Mouse (Mus musculus) stomach, embryonic 16.5 days (tissue): Measurements from ENCODE around the gene Spice1. TPM values are rescaled to one million over a fixed set of nuclear protein-coding genes. Genes with fewer than 3 reads are reported as not detected.

Experiments used
- ATAC-seq: fragments of 200-750 bp; cut with Nextera tagmentation; 2 replicates; pipeline ENCODE4 v1.8.0; 2017; ENCODE audit warnings: moderate number of reproducible peaks, moderate TSS enrichment; ENCODE audit not compliant: insufficient read depth, low FRiP score
- H3K27ac ChIP-seq: fragments of 300-500 bp; sonication (generic); 2 replicates; pipeline ENCODE4 v1.5.1; 2014; ENCODE audit warnings: low read length
- H3K27me3 ChIP-seq: fragments of 300-500 bp; sonication (generic); 2 replicates; pipeline ENCODE4 v1.6.1; 2014; ENCODE audit warnings: low read length, control low read depth, mixed read lengths; ENCODE audit not compliant: control insufficient read depth, insufficient read depth
- H3K36me3 ChIP-seq: fragments of 300-500 bp; sonication (generic); 2 replicates; pipeline ENCODE4 v1.6.1; 2014; ENCODE audit warnings: low read length; ENCODE audit not compliant: control insufficient read depth, insufficient read depth
- H3K4me1 ChIP-seq: fragments of 300-500 bp; sonication (generic); 2 replicates; pipeline ENCODE4 v1.6.1; 2014; ENCODE audit warnings: low read length, control low read depth, mixed read lengths; ENCODE audit not compliant: control insufficient read depth, insufficient read depth
- H3K4me2 ChIP-seq: fragments of 300-500 bp; sonication (generic); 2 replicates; pipeline ENCODE4 v1.6.1; 2014; ENCODE audit warnings: low read depth, low read length, mixed read lengths
- H3K4me3 ChIP-seq: fragments of 300-500 bp; sonication (generic); replicated peaks from 2 replicates; pipeline ENCODE4 v1.5.1; 2014; ENCODE audit warnings: mild to moderate bottlenecking, low read length
- H3K9ac ChIP-seq: fragments of 300-500 bp; sonication (generic); 2 replicates; pipeline ENCODE4 v1.6.1; 2014; ENCODE audit warnings: low read length
- H3K9me3 ChIP-seq: fragments of 300-500 bp; sonication (generic); replicated peaks from 2 replicates; pipeline ENCODE4 v1.6.1; 2016; ENCODE audit warnings: low read length, control low read depth; ENCODE audit not compliant: control insufficient read depth
- WGBS: fragments of 180-500 bp; shearing (Covaris S2); extraction: QIAGEN DNeasy Blood & Tissue Kit; methylation state at CpG from one replicate; pipeline ENCODE4 v1.1.7; 2014; 5-methylcytosine and 5-hydroxymethylcytosine counted together
- polyA plus RNA-seq: library from polyadenylated mRNA; unstranded; fragments of >200 nt; fragmentation: Nextera tagmentation; extraction: Ambion mirVana; gene quantifications from 2 replicates; pipeline ENCODE4 v1.2.1, GENCODE M21; 2015

The Spice1 gene
- polyA plus RNA-seq, 1 experiment from 2014 or later = 32.5 TPM

GRCm38 (mm10) chr16:44357571-44358268 lies 10.8 kb downstream of the Spice1 start:
- Histone ChIP-seq H3K9me3 (no peaks in the 10 kb centered on the region), H3K4me3 (no peak overlapping the region), H3K27ac (no peak overlapping the region), H3K27me3 (no peaks in the 10 kb centered on the region), H3K9ac (no peak overlapping the region), H3K4me1 (no peaks in the 10 kb centered on the region), H3K4me2 (no peak overlapping the region), H3K36me3 (no peaks in the 10 kb centered on the region)
- 72% methylated on average over 4 of the region's 4 CpGs for WGBS
- peak; percentile 87 for ATAC-seq

GRCm38 (mm10) chr16:44361921-44362890 lies 15.3 kb downstream of the Spice1 start:
- H3K9ac ChIP-seq = no peak overlapping the region
- WGBS = 85% methylated on average over 10 of the region's 10 CpGs
- ATAC-seq = no peak

GRCm38 (mm10) chr16:44365522-44365921 lies 18.6 kb downstream of the Spice1 start:
- Histone ChIP-seq H3K27ac (no peak overlapping the region), H3K27me3 (no peaks in the 10 kb centered on the region), H3K4me1 (no peaks in the 10 kb centered on the region), H3K4me3 (no peak overlapping the region), H3K4me2 (no peak overlapping the region), H3K9ac (no peak overlapping the region), H3K36me3 (no peaks in the 10 kb centered on the region), H3K9me3 (no peaks in the 10 kb centered on the region)
- 79% methylated on average over 7 of the region's 7 CpGs for WGBS
- no peak for ATAC-seq

More at GRCm38 (mm10) chr16:44361921-44362890, 15.3 kb downstream of the Spice1 start:
- Histone ChIP-seq H3K36me3 (no peaks in the 10 kb centered on the region), H3K4me2 (no peak overlapping the region), H3K4me1 (no peaks in the 10 kb centered on the region), H3K4me3 (no peak overlapping the region), H3K9me3 (no peaks in the 10 kb centered on the region), H3K27me3 (no peaks in the 10 kb centered on the region), H3K27ac (no peak overlapping the region)

GRCm38 (mm10) chr16:44375459-44375858 lies 28.5 kb downstream of the Spice1 start:
- 86% methylated on average over 4 of the region's 4 CpGs for WGBS
- H3K36me3 ChIP-seq = no peaks in the 10 kb centered on the region; the same call in 1 of the 2 replicates
- H3K4me2 ChIP-seq = no peak overlapping the region
- no peak overlapping the region for H3K27ac ChIP-seq
- no peaks in the 10 kb centered on the region for H3K4me1 ChIP-seq
- no peaks in the 10 kb centered on the region for H3K27me3 ChIP-seq
- H3K4me3 ChIP-seq = no peak overlapping the region
- no peak overlapping the region for H3K9ac ChIP-seq
- no peak for ATAC-seq
- H3K9me3 ChIP-seq = no peaks in the 10 kb centered on the region

- H3K9ac ChIP-seq = no peak overlapping the region
These were observed 33.1 kb downstream of the Spice1 start for GRCm38 (mm10) chr16:44380006-44380405.

GRCm38 (mm10) chr16:44381578-44381977 lies 34.7 kb downstream of the Spice1 start:
- no peaks in the 10 kb centered on the region for H3K27me3 ChIP-seq
- WGBS = 55% methylated on average over 5 of the region's 5 CpGs
- H3K9me3 ChIP-seq = no peaks in the 10 kb centered on the region
- H3K9ac ChIP-seq = no peak overlapping the region
- no peak overlapping the region for H3K4me2 ChIP-seq
- no peaks in the 10 kb centered on the region for H3K36me3 ChIP-seq
- peak; percentile 40; the same call in 1 of the 2 replicates for ATAC-seq
- no peak overlapping the region for H3K27ac ChIP-seq
- peaks cover 2% of the 10 kb centered on the region; the same call in 1 of the 2 replicates for H3K4me1 ChIP-seq
- H3K4me3 ChIP-seq = no peak overlapping the region

More at GRCm38 (mm10) chr16:44380006-44380405, 33.1 kb downstream of the Spice1 start:
- Histone ChIP-seq H3K4me2 (no peak overlapping the region), H3K27ac (no peak overlapping the region), H3K4me3 (no peak overlapping the region), H3K27me3 (no peaks in the 10 kb centered on the region), H3K9me3 (no peaks in the 10 kb centered on the region), H3K36me3 (no peaks in the 10 kb centered on the region), H3K4me1 (peaks cover 2% of the 10 kb centered on the region; the same call in 1 of the 2 replicates)
- 59% methylated on average over 4 of the region's 4 CpGs for WGBS
- ATAC-seq = no peak

- 52% methylated on average over 2 of the region's 2 CpGs for WGBS
- no peak overlapping the region for H3K9ac ChIP-seq
- no peaks in the 10 kb centered on the region for H3K9me3 ChIP-seq
- no peaks in the 10 kb centered on the region for H3K27me3 ChIP-seq
- H3K4me1 ChIP-seq = peaks cover 2% of the 10 kb centered on the region; the same call in 1 of the 2 replicates
- H3K27ac ChIP-seq = 0 out of 2 replicates have a peak overlapping the region, but pooled peaks have one; percentile 15
- ATAC-seq = no peak
- no peak overlapping the region for H3K4me2 ChIP-seq
- peaks cover under 1% of the 10 kb centered on the region; the same call in 1 of the 2 replicates for H3K36me3 ChIP-seq
- no peak overlapping the region for H3K4me3 ChIP-seq
These were observed 36.6 kb downstream of the Spice1 start for GRCm38 (mm10) chr16:44383549-44383948.

GRCm38 (mm10) chr16:44384251-44384650 lies 37.3 kb downstream of the Spice1 start:
- peaks cover 2% of the 10 kb centered on the region; the same call in 1 of the 2 replicates for H3K4me1 ChIP-seq
- no peak for ATAC-seq
- 55% methylated on average over 1 of the region's 1 CpGs for WGBS
- no peak overlapping the region for H3K9ac ChIP-seq
- H3K27me3 ChIP-seq = no peaks in the 10 kb centered on the region
- H3K27ac ChIP-seq = no peak overlapping the region
- H3K9me3 ChIP-seq = no peaks in the 10 kb centered on the region
- H3K36me3 ChIP-seq = peaks cover 5% of the 10 kb centered on the region; the same call in 1 of the 2 replicates
- no peak overlapping the region for H3K4me3 ChIP-seq
- H3K4me2 ChIP-seq = no peak overlapping the region
